Mouse (Mus musculus): Measurements from ENCODE around the gene Arhgap44.

The Arhgap44 gene

DNA sequence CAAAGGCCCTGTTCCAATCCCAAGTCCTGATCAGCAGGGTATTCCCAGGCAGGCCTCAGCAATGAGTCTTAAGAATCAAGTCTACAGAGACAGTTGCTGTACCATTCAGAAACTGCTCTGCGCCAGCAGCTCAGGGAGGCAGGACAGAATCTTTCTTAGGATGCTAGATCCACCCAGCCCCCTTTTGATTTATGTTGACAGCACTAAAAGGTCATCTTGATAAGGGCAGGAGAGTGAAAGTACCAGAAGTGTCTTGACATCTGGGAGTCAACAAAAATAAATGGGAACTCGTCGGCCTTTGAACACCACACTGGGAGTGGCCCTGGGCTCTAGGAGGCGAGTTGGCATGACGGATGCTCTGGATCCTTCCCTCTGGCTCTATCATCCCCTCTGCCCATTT, 159.2 kb downstream of the Arhgap44 start:
- DNase-seq (ENCODE audit: low spot score), result no peak

DNA sequence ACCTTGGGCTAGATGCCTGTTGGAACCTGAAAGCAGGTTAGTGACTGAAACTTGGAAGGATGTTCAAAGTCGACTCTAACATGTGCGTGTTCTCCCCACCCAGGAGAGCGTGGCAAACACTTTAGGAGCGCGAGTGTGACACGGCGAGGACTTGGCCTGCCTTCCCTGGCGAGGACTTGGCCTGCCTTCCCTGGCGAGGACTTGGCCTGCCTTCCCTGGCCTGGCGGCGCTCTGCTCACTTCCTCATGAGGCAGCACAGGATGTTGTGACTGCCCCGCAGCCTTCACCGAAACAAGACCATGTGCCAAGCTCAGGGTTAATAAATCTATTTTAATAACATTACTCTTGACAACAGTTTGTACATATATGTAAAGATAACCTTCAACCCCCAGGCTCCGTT, 161.0 kb downstream of the Arhgap44 start:
- DNase-seq (ENCODE audit: low spot score), result no peak

DNA sequence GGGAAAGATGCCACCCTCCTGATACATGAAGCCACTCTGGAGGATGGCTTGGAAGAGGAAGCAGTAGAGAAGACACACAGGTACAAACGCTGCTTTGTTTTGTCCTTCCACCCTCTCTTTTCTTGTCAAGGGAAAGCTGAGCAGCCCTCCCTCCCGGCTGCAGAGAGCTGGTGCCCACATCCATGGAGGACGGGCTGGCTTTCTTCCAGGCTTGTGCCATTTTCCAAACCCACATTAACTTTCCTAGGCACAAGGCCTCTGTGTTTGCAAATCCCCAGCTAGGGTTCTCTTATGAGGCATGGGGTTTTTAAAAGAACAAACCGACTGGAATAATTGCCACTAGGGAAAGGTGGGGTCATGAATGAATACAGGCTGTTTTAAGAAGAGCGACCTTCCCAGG, 163.1 kb downstream of the Arhgap44 start:
- no peak for DNase-seq (ENCODE audit: low spot score)

GRCm38 (mm10) chr11:64998439-64998838, 164.3 kb downstream of the Arhgap44 start:
- no peak for DNase-seq (ENCODE audit: low spot score)

DNA sequence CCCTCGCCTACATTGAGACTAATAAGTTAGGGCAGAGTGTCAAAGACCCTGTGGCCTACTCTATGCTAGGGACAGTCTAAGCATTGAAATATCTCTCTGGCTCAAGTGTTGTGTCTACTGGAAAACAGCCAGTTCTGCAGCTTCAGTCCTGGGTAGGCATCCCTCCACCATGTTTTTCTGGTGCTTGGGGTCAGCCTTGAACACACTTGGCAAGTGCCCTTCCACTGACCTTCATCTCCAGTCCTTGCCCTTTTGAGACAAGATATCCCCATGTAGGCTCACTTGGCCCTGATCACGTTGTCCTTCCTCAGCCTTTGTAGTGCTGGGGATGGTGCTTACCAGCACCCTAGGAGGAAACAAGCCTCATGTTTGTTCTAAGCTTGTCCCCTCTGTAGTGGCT, 174.2 kb downstream of the Arhgap44 start:
- no peak for DNase-seq (ENCODE audit: low spot score)

DNA sequence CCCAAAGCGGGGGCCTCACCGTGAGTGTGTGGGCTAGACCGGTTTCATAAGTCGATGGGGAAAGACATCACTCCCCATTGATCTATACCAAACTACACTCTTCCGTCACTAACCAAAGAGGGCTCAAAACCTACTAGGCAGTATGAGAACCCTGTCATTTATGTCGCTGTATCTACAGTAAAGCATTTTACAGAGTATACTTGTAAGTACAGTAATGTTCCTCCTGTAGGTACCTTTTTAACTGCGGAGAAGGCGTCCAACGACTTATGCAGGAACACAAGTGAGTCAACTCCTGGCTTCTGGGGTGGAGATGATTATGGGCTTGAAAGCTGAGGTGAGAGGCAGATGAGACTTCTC, 183.3 kb downstream of the Arhgap44 start:
- DNase-seq (ENCODE audit: low spot score), result no peak

DNA sequence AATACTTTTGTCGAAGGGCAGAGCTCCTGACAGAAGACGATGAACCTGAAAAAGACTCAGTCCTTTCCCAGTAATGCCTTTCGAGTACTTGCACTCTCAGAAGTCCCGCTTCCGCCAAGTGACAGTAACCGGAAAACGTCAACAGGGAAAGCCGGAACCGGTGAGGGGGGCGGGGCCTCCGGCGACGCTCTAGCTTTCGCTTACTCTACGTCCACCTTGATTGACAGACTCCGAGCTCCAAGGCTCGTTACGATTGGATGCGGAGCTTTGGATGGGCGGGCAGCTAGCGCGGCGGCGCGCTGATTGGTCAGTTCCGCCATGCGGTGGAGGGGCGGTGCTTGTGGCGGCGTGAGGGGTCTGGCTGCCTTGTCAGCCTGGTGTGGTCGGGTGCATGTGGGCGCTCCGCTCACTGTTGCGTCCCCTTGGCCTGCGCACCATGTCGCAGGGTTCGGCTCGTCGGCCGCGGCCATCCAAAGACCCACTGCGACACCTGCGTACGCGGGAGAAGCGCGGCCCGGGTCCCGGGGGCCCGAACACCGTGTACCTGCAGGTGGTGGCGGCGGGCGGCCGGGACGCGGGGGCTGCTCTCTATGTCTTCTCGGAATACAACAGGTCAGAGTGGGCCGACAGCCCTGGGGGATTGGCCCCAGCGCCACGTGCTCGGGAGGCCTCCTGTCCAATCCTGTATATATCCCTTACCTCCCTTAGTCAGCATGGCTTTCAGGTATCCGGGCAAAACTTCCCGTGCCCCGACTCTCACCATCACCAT, 183.9 kb downstream of the Arhgap44 start, which contains the start of gene Elac2:
TSS of gene Elac2 (plus strand) at position 319 of the 769 bp plus-strand sequence.
- peak; percentile 98 for DNase-seq (ENCODE audit: low spot score)

GRCm38 (mm10) chr11:64972418-64972817, 190.3 kb downstream of the Arhgap44 start:
- no peak for DNase-seq (ENCODE audit: low spot score)

DNA sequence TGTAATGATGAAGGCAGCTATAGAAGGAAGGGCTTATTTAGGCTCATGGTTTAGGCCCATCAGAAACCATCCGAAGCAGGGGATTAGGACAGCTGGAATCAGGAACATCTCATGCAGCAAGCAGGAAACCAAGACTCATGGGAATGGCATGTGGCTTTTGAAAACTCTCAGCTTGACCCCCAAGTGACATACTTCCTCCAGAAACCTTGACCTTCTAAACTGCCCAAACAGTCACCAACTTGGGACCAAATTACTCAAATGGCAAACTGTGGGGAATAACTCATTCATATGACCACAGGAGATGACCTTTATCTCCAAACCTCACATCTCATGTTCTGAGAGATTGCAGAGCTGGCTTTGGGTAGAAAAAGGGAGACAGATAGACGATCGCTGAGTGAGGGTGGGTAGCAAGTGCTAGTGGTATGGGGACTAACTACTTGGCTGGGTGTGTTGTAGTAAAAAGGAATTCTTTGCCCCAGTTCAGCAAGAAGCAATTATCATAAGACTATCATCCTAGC, 191.2 kb downstream of the Arhgap44 start:
- DNase-seq (ENCODE audit: low spot score), result no peak

DNA sequence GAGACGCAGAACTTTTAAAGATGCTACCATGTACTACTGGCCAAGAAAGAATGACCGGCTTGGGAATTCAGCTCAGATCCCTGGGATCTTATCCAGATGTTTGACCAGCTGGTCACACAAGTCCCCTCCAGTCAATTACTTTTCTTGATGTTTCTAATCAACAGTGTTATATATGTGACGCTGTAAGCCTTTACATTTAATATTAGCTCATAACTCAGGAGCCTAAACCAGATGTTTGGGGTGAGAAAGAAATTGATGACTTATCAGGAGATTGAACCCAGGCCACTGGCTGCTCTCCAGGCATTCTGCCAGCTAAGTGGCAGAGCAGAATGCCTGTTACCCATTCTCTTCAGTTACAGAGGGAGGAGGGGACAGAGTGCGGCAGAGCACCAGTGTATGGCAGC, 193.8 kb downstream of the Arhgap44 start:
- no peak for DNase-seq (ENCODE audit: low spot score)

GRCm38 (mm10) chr11:64968507-64968906, 194.3 kb downstream of the Arhgap44 start:
- peak; percentile 76 for DNase-seq (ENCODE audit: low spot score)

- no peak for DNase-seq (ENCODE audit: low spot score)
Measured at GRCm38 (mm10) chr11:64962629-64963028, 200.1 kb downstream of the Arhgap44 start.

DNA sequence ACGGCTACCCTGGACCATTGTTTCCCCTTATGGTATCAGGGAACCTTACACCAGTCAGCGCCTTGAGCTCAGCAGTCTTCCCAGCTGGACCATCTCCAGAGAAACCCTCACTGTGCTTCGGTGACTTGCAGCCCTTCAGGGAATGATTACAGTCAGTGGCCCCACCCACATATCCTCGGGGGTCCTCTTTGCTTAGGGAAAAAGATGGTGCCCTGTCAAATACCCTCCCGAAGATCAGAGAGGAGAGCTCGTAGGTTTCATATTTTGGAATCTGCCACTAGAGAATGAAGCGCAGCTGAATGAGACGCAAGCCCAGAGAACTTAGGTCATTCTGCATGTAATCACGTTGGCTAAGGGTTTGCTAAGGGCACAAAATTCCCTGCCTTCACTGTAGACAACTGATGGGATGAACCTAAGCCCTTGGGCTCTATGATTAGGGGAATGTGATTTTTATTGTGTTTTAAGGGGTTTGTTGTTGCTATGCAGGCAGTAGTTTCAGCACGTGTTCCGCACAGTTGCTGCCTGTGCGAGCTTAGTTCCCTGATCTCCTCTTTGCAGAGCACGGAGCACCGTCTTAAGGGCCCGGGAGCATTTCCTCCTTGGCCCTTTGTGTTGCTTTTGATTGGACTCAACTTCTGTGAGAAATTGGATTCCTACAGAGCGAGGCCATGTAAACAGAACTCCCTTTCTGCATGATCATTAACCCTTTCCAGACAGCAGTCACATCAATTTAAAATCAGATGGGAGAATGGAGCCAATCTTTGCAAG, 205.6 kb downstream of the Arhgap44 start:
- DNase-seq (ENCODE audit: low spot score), result no peak

Measured in yolk sac, embryonic 10.5 days (tissue).